Mouse (Mus musculus): ENCODE measurements around the gene Bank1.
"Not testable (repeated sequence)": the region's sequence is repeated elsewhere in the genome, so short reads cannot be mapped to it uniquely, and the experiment has no call there.

Bank1 gene

DNA sequence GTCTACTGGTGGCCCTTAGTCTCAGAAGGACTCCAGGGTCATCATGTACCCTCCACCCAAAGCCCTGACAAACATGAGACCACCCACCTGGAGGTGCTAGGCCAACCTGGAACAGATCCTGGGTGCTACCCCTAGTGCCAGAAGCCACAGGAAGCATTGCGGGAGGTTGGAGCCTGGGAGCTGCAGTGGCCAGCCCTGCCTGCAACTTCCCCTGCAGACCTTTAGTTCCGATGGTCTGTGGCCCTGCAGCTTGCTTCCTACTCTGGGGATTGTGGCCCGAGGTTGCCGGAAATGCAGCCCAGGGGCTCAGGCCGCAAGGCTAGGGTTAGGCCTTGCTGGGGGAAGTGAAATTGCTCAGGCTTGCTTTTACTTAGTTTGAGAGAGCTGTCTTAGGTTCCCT is at the start of gene Bank1:
Gene Bank1, minus strand, starts transcription at position 284 of the 400 bp plus-strand sequence.
- no peak for DNase-seq (ENCODE audit: low read depth, low spot score)

DNA sequence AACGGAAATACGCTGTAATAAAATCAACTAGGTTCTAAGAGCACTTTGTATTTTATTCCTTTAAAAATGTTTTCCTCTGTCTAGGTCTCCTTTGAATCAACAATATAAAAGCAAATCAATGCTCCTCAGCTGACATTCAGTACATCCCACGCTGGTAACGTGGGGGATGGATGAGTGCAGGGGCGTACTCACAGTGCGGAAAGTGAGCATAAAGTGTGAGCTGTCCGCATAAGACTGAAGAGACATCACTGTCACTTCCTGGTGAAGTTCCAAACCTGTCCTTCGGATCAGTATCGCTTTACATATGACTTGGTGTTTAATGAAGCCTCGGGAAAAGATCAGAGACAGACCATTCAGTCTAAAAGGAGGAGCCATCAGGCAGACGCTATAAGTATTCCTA is 44.0 kb upstream of the Bank1 start:
- no peak for DNase-seq (ENCODE audit: low read depth, low spot score)

DNA sequence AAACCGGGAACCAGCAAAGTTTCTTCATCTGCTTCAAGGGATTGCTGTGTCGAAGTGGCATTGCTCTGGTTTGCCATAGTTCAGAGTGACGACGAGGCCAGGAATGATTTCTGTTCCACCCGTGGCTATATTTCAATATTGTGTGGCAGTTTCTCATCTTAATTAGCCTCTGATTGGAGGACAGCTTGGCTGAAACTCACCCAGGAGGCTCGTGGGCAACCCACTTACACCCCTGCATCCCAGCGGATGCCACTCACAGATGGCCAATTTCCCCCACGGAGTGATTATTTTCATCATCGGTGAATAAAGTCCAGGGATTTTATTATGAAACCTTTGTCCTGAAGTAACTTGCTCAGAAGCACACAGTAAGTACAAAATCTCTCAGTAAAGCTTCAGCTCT is 43.6 kb upstream of the Bank1 start:
- no peak for DNase-seq (ENCODE audit: low read depth, low spot score)

DNA sequence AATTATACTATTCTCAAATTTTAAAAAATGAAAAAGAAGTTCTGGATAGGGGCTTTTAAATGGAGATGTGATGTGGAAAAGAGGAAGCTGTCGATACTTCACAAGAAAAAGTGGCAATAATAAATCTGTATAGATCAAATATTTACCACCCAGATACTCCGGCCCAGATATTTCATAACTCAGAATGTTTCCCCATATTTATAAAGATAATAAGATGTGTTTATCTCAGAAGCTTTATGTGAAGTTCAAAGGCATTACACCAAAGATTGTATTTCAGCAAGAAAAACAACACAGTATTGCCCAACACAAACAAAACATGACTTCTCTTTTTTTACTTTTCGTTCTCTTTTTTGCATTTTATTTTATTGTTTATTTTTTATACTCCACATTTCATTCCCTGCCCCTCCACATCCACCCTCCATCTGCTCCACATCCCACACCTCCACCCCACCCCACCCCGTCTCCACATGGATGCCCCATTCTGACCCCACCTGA is 42.7 kb upstream of the Bank1 start:
- no peak for DNase-seq (ENCODE audit: low read depth, low spot score)

DNA sequence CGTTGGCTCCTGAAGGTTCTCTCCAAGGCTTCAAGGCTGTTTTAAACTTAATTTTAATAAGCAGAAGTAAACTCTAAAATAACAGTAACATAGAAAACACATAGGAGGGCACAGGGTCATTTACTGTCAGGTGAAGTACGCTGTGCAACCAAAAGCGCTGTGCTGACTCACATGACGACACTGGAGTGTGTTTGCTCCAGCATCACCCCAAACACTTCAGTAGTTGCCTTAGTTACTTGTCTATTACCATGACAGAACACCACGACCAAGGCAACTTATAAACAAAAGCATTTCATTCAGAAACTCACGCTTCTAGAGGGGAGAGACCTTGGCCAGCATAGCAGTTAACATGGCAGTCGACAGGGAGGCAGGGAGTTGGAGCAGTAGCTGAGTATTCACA is 23.8 kb upstream of the Bank1 start:
- no peak for DNase-seq (ENCODE audit: low read depth, low spot score)

DNA sequence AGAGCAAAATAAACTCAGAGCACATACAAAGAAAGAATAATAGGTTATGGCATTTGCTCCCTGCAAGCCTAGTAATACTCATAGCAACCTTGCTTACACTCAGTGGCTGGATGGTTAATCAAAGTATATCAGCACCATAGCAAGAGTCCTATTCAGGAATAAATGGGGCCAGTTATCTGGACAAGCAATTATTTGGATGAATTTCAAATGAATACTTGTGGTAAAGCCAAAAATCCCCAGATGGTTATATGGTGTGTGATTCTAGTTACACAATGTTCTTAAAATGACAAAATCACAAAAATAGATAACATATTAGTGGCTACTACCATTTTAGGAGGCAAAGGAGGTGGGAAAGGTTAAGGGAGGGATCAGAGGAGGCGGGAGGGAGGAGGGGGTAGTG is 22.7 kb upstream of the Bank1 start:
- no peak for DNase-seq (ENCODE audit: low read depth, low spot score)

DNA sequence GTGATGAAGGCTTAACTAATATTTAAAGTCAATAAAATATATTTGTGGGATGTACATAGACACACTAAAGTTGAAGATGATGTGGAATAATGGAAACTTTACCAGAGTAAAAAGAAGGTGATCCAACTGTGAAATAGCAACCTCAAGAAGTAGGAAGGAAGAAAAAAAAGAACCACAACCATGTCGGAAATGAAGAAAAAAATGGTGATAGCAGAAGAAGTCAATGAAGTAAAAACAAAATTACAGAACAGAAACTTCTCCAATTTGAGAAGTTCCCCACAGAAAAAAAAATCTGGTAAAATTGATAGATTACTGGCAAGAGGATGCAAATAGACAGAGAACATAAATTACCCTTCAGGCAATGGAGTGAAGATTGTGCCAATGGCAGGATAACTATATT is 21.4 kb upstream of the Bank1 start:
- no peak for DNase-seq (ENCODE audit: low read depth, low spot score)

DNA sequence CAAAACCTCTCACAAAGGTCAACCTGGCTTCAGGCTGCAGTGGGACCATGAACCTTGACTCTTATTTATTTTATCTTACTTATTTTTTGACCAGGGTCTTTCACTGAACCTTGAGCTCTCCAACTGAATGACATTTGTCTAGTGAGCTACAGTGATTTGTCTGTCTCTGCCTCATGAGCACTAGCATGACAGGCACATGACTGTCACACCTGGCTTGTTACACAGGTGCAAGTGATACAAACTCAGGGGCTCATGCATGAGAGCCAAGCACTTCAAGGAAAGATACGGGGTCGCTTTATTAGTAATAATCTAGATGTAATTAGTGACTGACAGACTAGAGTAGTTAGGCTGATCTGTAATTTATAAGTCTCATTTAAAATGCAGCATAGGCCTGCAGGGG is 16.0 kb upstream of the Bank1 start:
- DNase-seq (ENCODE audit: low read depth, low spot score): no peak

DNA sequence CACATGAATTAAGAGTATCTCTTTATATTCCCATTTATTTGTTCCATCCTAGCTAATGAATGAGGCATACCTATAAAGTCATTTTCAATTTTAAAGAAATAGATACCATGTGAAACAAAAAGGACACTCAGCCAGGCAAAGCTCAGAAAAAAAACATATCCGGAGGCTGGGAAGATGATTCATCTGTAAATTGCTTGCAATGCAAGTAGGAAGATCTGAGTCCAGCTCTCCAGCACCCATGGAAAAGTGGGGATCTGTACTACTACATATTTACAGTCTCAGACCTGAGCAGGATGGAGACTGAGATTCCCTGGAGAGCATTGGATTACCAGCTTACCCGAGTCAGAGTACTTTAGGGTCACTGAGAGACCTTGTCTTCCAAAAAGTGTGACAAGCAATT is 14.0 kb upstream of the Bank1 start:
- DNase-seq (ENCODE audit: low read depth, low spot score): no peak

DNA sequence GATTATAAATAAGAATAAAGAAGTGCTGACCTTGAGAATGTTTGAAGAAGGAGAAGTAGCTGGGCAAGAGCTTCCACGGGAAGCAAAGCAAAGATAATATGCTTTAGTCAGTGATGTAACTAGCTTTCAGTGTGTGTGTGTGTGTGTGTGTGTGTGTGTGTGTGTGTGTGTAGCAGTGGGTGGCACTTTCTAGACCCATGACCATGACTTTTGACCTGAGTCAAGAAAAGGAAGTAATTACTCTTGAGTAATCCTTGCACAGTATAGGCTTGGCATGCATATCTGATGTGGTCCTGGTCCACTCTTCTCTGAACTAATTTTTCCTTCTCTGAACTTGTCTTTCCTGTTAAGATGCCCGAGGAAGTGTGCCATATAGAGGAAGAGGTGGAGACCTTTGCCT is 5.3 kb upstream of the Bank1 start:
- DNase-seq (ENCODE audit: low read depth, low spot score): no peak

DNA sequence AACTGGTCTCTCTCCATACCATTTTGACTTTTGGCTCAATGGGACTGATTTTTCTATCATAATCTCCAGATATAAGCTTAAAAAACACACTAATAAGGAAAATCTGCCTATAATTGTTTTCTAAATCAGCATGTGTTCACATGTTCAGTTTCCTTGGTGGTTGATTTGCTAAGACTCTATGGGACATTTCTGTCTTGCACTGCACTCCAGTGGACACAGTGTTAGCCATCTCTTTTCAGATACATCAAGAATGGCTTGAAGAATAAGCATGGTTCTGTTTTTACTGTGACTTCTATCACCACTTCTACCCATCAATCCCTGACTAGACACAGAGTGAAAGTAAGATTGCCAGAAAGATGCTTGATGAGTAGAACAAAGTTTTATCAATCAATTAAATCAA is 4.2 kb upstream of the Bank1 start:
- DNase-seq (ENCODE audit: low read depth, low spot score): no peak

DNA sequence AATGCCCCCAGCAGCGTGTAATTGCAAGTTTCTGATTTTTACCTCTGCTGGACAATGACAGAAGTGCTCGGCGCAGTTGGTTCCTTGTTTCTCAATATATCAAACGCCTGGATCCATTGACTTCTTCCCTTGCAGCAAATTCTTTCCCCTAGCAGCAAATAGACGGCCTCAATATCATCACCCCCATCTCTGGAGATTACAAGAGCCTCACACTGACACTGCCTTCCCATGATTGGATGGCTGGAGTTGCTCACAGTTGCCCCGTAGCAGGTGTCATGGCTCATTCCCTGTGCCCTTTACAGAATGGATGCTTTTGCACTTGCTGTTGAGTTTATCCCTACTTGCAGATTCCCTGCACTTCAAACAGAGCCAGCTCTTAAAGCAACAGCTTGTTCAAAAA is 3.3 kb upstream of the Bank1 start:
- no peak for DNase-seq (ENCODE audit: low read depth, low spot score)

DNA sequence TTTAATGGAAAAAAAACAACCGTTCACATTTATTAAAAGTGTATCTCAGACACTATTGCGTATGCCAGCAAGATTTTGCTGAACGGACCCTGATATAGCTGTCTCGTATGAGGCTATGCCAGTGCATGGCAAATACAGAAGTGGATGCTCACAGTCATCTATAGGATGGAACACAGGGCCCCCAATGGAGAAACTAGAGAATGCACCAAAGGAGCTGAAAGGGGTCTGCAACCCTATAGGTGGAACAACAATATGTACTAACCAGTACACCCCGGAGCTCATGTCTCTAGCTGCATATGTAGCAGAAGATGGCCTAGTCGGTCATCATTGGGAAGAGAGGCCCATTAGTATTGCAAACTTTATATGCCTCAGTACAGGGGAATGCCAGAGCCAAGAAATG is 1.1 kb downstream of the Bank1 start:
- DNase-seq (ENCODE audit: low read depth, low spot score): not testable (repeated sequence)

DNA sequence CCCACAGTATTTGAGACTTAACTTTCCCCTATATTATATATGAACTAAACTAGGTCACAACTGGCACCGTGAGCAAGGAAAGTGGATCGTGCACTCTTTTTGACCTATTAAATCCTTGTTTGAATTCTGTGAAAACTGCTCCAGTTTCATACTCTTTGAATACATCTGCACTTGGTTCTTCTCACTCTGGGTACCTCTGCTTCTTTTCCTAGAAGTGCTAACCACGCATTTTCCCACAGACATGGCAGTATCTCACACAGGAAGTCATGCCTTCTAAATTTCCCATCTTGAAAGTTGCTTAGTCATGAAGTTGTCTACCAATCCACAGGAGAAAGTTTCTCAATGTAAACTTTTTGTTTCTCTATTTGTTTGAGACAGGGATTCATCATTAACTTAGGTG is 3.9 kb downstream of the Bank1 start:
- no peak for DNase-seq (ENCODE audit: low read depth, low spot score)

DNA sequence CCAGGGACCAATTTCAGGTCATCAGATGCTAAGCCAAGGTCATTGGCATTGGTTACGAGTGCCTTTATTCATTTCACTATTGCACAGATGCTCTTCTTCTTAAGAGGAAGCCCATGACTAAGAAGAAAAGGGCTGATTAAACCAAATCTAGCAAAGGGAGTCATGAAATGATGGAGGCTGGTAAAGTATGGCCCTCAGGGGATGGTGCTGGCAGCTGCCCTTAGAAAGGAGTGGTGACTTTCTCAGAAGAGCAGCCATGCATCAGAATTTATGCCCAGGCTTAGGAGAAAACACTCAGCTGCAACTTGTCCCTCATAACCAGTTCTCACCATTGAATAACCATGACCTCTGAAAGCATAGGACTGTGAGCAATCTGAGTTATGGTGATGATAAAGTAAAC is 17.4 kb downstream of the Bank1 start:
- DNase-seq (ENCODE audit: low read depth, low spot score): no peak

DNA sequence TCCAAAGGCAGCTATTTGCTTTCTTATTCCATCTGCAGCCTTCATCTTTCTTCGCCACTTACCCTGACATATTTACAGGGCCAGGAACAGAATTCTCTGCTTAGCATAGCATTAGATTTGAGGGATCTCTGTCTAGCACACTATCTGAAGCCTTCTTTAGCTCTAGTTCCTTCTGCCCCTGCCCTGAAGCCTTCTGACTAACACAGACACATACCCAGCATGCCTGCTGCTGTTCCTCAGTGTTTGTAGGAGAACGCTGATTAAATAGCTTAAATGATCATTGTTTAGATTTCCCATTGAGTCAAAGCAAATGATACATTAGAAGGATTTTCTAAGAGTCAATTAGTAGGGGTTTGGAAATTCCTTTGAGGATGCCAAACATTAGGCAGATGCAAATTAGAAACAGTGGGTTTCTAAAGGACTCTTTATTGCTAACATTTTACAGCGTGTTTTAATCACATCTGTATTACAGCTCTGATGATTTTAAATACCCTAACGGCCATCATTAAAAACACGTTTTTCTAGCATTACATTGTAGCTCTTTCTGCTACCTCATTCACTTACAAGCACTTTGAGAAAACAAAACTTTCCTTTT is 19.2 kb downstream of the Bank1 start:
- DNase-seq (ENCODE audit: low read depth, low spot score): no peak

DNA sequence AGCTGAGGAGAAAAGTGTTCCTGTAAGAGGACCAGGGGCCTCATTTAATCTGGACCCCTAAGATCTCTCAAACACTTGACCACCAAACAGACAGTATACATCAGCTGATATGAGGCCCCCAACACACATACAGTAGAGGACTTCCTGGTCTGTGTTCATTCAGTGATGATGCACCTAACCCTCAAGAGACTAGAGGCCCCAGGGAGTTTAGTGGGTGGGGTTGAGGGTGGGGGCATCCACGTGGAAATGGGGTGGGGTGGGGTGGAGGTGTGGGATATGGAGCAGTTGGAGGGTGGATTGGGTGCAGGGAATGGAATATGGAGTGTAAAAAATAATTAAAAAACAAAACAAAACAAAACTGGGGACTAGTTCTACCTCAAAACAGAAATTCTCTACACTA is 23.3 kb downstream of the Bank1 start:
- DNase-seq (ENCODE audit: low read depth, low spot score): no peak

DNA sequence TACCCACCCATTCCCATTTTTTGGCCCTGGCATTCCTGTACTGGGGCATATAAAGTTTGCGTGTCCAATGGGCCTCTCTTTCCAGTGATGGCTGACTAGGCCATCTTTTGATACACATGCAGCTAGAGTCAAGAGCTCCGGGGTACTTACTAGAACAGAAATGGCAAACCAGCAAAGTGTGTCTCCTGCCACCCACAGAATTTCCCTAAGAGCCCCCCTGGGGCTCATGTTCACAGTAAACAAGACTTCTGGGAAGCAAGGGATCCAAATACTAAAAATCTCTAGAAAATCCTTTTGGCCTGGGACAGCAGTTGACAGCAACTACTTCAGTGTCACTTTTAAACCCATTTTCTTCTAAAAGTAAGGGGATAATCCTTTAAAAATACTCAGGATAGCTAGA is 25.1 kb downstream of the Bank1 start:
- not testable (repeated sequence) for DNase-seq (ENCODE audit: low read depth, low spot score)

DNA sequence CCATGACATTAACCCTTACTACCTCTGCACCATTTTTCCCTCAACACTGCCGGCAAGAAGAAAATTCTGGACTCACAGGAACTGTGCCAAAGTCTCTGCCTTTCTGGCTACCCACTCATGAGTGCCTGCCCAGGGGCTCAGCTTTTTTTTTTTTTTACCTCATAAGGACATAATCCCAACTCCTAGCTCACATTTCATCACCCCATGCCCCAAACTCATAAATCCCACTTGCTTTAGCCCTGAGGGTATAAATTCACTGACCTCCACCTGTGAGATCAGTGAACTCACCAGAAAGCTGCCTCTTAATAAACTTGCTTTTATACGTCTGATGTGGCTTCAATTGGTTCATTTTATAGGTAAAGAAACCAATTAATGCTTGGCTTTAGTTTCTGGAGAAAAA is 28.5 kb downstream of the Bank1 start:
- DNase-seq (ENCODE audit: low read depth, low spot score): no peak

DNA sequence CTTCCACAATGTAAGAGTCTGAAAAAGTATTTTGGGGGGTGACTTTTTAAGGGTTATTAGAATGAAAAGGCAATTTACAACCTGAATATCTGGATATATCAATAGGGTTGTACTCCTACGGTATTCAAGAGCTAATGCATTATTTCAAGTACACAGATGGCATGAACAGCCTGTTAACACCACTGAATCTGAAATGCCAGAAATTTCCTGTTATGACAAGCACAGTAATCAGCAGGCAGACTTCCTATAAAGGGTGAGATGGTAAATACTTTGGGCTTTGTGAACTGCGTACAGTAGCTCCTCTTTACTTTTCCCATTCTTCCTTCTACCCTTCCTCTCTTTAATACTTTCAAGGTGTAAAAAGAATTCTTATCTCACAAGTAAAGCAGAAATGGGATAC is 30.6 kb downstream of the Bank1 start:
- DNase-seq (ENCODE audit: low read depth, low spot score): no peak

DNA sequence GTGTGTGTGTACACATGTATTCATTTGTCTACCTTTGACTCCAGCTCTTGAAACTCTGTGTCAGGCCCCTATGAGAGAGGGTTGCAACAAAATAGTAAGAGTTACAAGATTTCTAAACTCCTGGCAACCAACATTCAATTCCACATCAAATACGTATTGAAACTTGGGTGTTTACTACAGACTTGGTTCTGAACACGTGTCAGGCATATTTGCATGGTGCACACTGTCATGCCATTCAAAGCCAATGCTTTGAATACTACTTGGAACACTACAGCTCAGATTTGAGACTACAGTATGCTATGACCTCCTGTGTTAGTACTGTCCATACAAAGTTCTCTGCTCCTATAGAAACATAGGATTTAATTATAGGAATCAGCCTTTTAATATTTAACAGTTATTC is 38.0 kb downstream of the Bank1 start:
- DNase-seq (ENCODE audit: low read depth, low spot score): no peak

DNA sequence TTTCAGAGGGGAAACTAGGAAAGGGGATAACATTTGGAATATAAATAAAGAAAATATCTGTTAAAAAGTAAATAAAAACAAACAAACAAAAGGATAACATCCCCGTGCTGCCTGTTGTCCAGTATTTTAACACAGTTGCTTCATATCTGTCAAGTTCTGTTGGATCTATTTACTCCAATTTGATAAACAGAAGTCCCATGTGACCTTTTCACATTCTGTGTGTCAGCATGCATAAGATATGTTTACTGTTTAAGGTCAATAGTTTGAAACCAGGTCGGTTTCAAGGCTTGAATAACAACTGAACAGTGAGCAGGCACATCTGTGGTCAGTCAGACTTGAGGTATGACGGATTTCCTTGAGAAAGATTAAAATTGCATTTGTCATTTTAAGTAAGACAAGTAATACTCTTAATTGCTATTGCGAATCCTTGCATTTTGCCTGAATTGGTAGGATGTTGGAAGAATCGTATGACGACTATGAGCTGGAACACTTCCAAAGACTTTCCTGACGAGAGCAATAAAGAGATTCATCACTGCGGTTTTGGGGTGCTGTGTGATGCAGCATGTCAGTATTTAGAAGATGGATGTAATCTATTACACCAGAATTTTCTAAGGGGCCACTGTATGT is 60.8 kb downstream of the Bank1 start:
- no peak for DNase-seq (ENCODE audit: low read depth, low spot score)

DNA sequence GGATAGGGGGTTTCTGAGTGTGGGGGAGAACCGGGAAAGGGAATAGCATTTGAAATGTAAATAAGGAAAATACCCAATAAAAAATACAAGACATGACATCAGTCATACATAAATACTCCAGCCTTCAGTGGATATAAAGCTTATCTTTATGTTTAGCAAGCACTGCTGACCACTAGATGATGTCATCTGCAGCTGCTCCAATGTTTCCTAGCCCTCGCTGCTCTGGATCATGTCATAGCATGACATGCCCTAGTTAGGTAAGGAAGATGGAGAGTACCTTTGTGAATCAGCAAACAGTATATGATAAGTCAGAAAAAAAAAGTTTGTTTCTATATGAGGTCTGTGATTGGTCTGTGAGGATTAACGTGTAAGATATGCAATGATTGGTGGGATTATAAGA is 68.1 kb downstream of the Bank1 start:
- no peak for DNase-seq (ENCODE audit: low read depth, low spot score)

DNA sequence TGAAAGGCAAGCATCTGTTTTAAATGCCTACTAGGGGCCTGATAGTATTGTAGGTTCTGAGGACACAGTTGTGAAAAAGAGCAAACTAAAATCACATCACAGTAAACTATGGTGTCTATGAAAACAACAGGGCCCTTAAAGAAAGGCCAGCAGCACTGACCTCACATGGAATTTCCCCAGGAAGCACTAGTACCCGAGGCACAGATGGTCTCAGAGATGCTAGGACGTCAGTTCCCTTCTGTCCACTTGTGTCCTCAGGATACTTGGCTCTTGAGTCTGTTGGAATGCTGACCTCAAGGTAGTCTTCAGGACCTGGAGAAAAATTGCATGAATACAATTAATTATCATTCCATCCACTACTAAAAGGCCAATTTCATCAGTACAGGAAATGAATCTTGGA is 71.2 kb downstream of the Bank1 start:
- DNase-seq (ENCODE audit: low read depth, low spot score): no peak
